Mouse (Mus musculus) hindbrain, embryonic 12.5 days (tissue): ENCODE results near the gene Ramac. TPM values are rescaled to one million over a fixed set of nuclear protein-coding genes. Genes with fewer than 3 reads are reported as not detected.
A peak's percentile ranks its signal among the peaks of the same experiment; 100 is the strongest.

Experiments
- ATAC-seq: fragments of 200-750 bp; cut with Nextera tagmentation; 2 replicates; pipeline ENCODE4 v1.8.0; 2017; ENCODE audit warnings: moderate TSS enrichment; ENCODE audit not compliant: low FRiP score
- H3K27ac ChIP-seq: fragments of 300-500 bp; sonication (generic); 2 replicates; pipeline ENCODE4 v1.5.1; 2016; ENCODE audit warnings: mild to moderate bottlenecking
- H3K27me3 ChIP-seq: fragments of 300-500 bp; sonication (generic); 2 replicates; pipeline ENCODE4 v1.6.1; 2016; ENCODE audit warnings: mild to moderate bottlenecking
- H3K36me3 ChIP-seq: fragments of 300-500 bp; sonication (generic); 2 replicates; pipeline ENCODE4 v1.6.1; 2016; ENCODE audit warnings: mild to moderate bottlenecking
- H3K4me1 ChIP-seq: fragments of 300-500 bp; sonication (generic); 2 replicates; pipeline ENCODE4 v1.6.1; 2016
- H3K4me2 ChIP-seq: fragments of 300-500 bp; sonication (generic); replicated peaks from 2 replicates; pipeline ENCODE4 v1.6.1; 2016; ENCODE audit warnings: mild to moderate bottlenecking
- H3K4me3 ChIP-seq: fragments of 300-500 bp; sonication (generic); 2 replicates; pipeline ENCODE4 v1.5.1; 2016; ENCODE audit warnings: mild to moderate bottlenecking
- H3K9ac ChIP-seq: fragments of 300-500 bp; sonication (generic); 2 replicates; pipeline ENCODE4 v1.6.1; 2016; ENCODE audit warnings: mild to moderate bottlenecking, moderate library complexity
- H3K9me3 ChIP-seq: fragments of 300-500 bp; sonication (generic); replicated peaks from 2 replicates; pipeline ENCODE4 v1.6.1; 2016; ENCODE audit warnings: mild to moderate bottlenecking
- WGBS: fragments of 180-500 bp; shearing (Covaris S2); methylation state at CpG from one replicate; pipeline ENCODE4 v1.1.7; 2016; 5-methylcytosine and 5-hydroxymethylcytosine counted together
- polyA plus RNA-seq: library from polyadenylated mRNA; unstranded; fragments of >200 nt; fragmentation: Nextera tagmentation; extraction: Ambion mirVana; gene quantifications from 2 replicates; pipeline ENCODE4 v1.2.1, GENCODE M21; 2016

The Ramac gene
- polyA plus RNA-seq, 1 experiment from 2014 or later: 117 TPM

DNA sequence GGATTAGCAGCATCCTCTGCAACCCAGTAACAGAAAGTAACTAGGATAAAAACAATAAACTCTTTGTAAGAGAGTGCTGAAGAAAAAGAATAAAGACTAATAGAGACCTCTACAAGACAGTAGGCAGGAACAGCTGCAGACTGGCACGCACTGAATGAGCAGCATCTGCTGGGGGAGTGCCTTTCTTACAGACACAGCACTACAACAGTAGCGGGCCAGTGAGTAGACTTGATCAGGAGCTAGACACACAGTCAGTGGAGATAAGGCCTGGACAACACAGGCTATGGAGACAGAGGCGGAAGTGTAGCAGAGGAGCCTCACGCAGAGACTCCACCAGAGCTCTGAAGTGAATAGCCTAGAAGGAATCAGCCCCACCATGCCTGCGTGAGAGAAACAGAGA is 43.3 kb downstream of the Ramac start:
- ATAC-seq: no peak; the same call in 1 of the 2 replicates
- peaks cover 6% of the 10 kb centered on the region; the same call in 1 of the 2 replicates for H3K36me3 ChIP-seq
- WGBS: 77% methylated on average over 5 of the region's 5 CpGs
- H3K9ac ChIP-seq: no peak overlapping the region
- H3K4me3 ChIP-seq: no peak overlapping the region
- no peaks in the 10 kb centered on the region for H3K9me3 ChIP-seq
- no peak overlapping the region for H3K4me2 ChIP-seq
- H3K27ac ChIP-seq: peak overlapping the region; percentile 44
- H3K4me1 ChIP-seq: peaks cover 5% of the 10 kb centered on the region; the same call in 1 of the 2 replicates
- H3K27me3 ChIP-seq: no peaks in the 10 kb centered on the region

Other genes starting within 250 kb of the Ramac start
- 0.46 and 0.53 TPM in 2 replicates for gene Fsd2, start 196.0 kb upstream of the Ramac start, polyA plus RNA-seq
- gene Whamm, start 191.7 kb upstream of the Ramac start, polyA plus RNA-seq: 7.8 and 7.9 TPM in 2 replicates
- gene Homer2, start 55.4 kb upstream of the Ramac start, polyA plus RNA-seq: 29.3 and 34.8 TPM in 2 replicates
- gene 3110040N11Rik, start 26.6 kb downstream of the Ramac start, polyA plus RNA-seq: 43.2 and 44.6 TPM in 2 replicates
- gene Btbd1, start 66.5 kb downstream of the Ramac start, polyA plus RNA-seq: 110 and 111 TPM in 2 replicates
- gene Gm10160, start 92.9 kb downstream of the Ramac start, polyA plus RNA-seq: not detected in 2 replicates
- 13.0 and 13.5 TPM in 2 replicates for gene Tm6sf1, start 96.1 kb downstream of the Ramac start, polyA plus RNA-seq
- 57.5 and 61.0 TPM in 2 replicates for gene Hdgfl3, start 171.5 kb downstream of the Ramac start, polyA plus RNA-seq
- 1.1 and 1.9 TPM in 2 replicates for gene Bnc1, start 229.4 kb downstream of the Ramac start, polyA plus RNA-seq